Mouse (Mus musculus) T-cell, adult 66 days (primary cell): ENCODE measurements around the gene Emc4. TPM values are rescaled to one million over a fixed set of nuclear protein-coding genes. Genes with fewer than 3 reads are reported as not detected.

ENCODE experiments used
- total RNA-seq, 2 experiments: library from RNA; stranded (reverse); gene quantifications; 3 replicates in 1 of 2; 4 replicates in 1 of 2; pipeline ENCODE4 v1.2.4; 2023

Emc4 gene
- total RNA-seq = 10 to 100 TPM; 34.3 to 40.4 TPM

GRCm38 (mm10) chr2:112367726-112368673 lies at the start of gene Emc4:
Emc4 (minus strand) TSS chr2:112368027.

DNA sequence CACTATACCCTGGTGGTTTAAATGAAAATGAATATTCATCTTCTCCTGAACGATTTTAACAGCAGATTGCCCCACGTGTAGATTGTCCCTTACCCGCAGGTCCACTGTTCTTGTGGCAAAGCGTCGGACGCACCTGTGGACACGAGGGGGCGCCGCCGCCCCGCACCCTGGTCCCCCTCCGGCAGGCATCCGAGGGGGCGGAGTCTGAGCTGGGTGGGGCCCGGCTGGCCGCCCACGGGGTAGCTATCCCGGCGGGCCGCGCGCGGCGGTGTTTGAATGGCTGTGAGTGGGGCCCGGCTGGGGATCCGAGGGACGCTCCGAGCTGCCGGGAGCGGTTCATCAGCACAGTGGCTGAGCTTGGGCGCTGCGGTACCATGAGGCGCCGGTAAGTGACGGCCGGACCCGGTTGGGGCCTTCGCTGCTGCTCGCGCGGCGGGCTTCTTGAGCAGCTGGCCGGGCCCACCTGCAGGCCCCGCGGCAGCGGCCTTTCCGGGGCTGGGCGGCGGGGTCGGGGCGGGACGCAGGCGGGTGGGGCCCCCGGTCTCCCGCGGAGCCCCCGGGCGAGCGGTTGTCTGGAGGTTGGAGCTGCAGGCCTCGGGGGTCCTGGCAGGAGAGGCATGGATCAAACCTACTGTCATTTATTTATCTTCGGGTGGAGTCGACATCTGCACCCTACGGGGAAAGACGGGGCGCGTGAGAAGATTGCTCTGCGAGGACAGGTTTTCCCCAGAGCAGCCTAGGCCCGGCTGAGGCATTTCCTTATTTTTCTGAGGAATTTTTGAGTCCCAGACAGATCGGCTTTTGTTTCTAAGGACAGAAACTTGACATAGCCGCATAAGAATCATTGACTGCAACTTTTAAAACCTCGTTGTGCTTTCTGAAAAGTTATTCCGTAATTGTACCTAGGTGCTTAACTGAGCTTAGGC lies 11.4 kb upstream of the Emc4 start, which contains the start of gene Katnbl1:
Katnbl1 (plus strand) TSS at position 239 of the 926 bp plus-strand sequence.

Other genes with a start within 250 kb of the Emc4 start
- not detected for gene Olfr1316, start 233.1 kb downstream of the Emc4 start, total RNA-seq
- gene Olfr1317, start 227.7 kb downstream of the Emc4 start, total RNA-seq = not detected
- not detected for gene Olfr1318, start 213.8 kb downstream of the Emc4 start, total RNA-seq
- gene Lpcat4, start 128.6 kb downstream of the Emc4 start, total RNA-seq = 10 to 100 TPM; 60.3 TPM
- not detected for gene Nutm1, start 108.7 kb downstream of the Emc4 start, total RNA-seq
- gene Nop10, start 106.1 kb downstream of the Emc4 start, total RNA-seq = 10 to 100 TPM; 65.6 to 74.8 TPM
- gene Slc12a6, start 102.2 kb downstream of the Emc4 start, total RNA-seq = 100 to 1,000 TPM; 121 to 133 TPM
- 1 to 10 TPM in 1 of 2 experiments, not detected in 1; 1.3 TPM for gene Gm21985, start 101.7 kb downstream of the Emc4 start, total RNA-seq
- gene Katnbl1, start 11.2 kb upstream of the Emc4 start, total RNA-seq = 10 to 100 TPM; 11.9 to 15.6 TPM
- gene Emc7, start 87.0 kb upstream of the Emc4 start, total RNA-seq = 10 to 100 TPM; 13.0 to 14.4 TPM
- not detected for gene Chrm5, start 112.7 kb upstream of the Emc4 start, total RNA-seq
- gene Aven, start 124.9 kb upstream of the Emc4 start, total RNA-seq = 10 to 100 TPM; 61.6 to 69.3 TPM